Mouse (Mus musculus): Measurements from ENCODE around the gene Olfr1055.
"Not testable (repeated sequence)": the region's sequence is repeated elsewhere in the genome, so short reads cannot be mapped to it uniquely, and the experiment has no call there.

DNA sequence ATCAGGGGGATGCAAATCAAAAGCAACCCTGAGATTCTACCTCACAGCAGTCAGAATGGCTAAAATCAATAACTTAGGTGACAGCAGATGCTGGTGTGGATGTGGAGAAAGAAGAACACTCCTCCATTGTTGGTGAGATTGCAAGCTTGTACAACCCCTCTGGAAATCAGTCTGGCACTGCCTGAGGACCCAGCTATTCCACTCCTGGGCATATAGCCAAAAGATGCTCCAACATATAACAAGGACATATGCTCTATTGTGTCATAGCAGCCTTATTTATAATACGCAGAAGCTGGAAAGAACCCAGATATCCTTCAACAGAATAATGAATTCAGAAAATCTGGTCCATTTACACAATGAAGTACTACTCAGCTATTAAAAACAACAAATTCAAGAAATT, 1.7 kb upstream of the Olfr1055 start:
- not testable (repeated sequence) for TF ChIP-seq CTCF, EP300 (IDR thresholded peaks at IDR 0.05; ENCODE audit: low read depth)

All from heart, postnatal 0 days (tissue).